Mouse (Mus musculus) midbrain, postnatal 0 days (tissue): Measurements from ENCODE around the gene Kcnma1. TPM values are rescaled to one million over a fixed set of nuclear protein-coding genes. Genes with fewer than 3 reads are reported as not detected.
A peak's percentile ranks its signal among the peaks of the same experiment; 100 is the strongest.

Experiments used
- ATAC-seq: fragments of 200-750 bp; cut with Nextera tagmentation; 2 replicates; pipeline ENCODE4 v1.8.0; 2017; ENCODE audit warnings: moderate number of reproducible peaks, mild to moderate bottlenecking, moderate TSS enrichment, moderate library complexity; ENCODE audit not compliant: low FRiP score
- DNase-seq: peaks from one replicate; pipeline ENCODE4 v3.0.0-alpha.2; 2015; ENCODE audit warnings: low spot score
- H3K27ac ChIP-seq: fragments of 300-500 bp; sonication (generic); 2 replicates; pipeline ENCODE4 v1.5.1; 2014; ENCODE audit warnings: low read depth, mild to moderate bottlenecking, low read length, mixed read lengths
- H3K27me3 ChIP-seq: fragments of 300-500 bp; sonication (generic); 2 replicates; pipeline ENCODE4 v1.6.1; 2014; ENCODE audit warnings: low read length, control low read depth, mixed read lengths; ENCODE audit not compliant: insufficient read depth
- H3K36me3 ChIP-seq: fragments of 300-500 bp; sonication (generic); 2 replicates; pipeline ENCODE4 v1.6.1; 2014; ENCODE audit warnings: low read length, control low read depth, mixed read lengths; ENCODE audit not compliant: insufficient read depth
- H3K4me1 ChIP-seq: fragments of 300-500 bp; sonication (generic); 2 replicates; pipeline ENCODE4 v1.6.1; 2014; ENCODE audit warnings: mild to moderate bottlenecking, control low read depth, antibody characterized with exemption, low read length, mixed read lengths; ENCODE audit not compliant: insufficient read depth
- H3K4me2 ChIP-seq: fragments of 300-500 bp; sonication (generic); 2 replicates; pipeline ENCODE4 v1.6.1; 2014; ENCODE audit warnings: low read depth, mild to moderate bottlenecking, low read length, mixed read lengths; ENCODE audit not compliant: poor library complexity, severe bottlenecking
- H3K4me3 ChIP-seq: fragments of 300-500 bp; sonication (generic); 2 replicates; pipeline ENCODE4 v1.5.1; 2014; ENCODE audit warnings: low read depth, mild to moderate bottlenecking, low read length, moderate library complexity
- H3K9ac ChIP-seq: fragments of 300-500 bp; sonication (generic); replicated peaks from 2 replicates; pipeline ENCODE4 v1.6.1; 2014; ENCODE audit warnings: mild to moderate bottlenecking, low read length, moderate library complexity, mixed read lengths; ENCODE audit not compliant: poor library complexity, severe bottlenecking
- H3K9me3 ChIP-seq: fragments of 300-500 bp; sonication (generic); 2 replicates; pipeline ENCODE4 v1.6.1; 2016; ENCODE audit warnings: low read length, control low read depth
- CTCF ChIP-seq: IDR thresholded peaks from 2 replicates; pipeline ENCODE4 v1.5.1; 2016; ENCODE audit warnings: antibody characterized with exemption, mild to moderate bottlenecking
- WGBS: fragments of 180-500 bp; shearing (Covaris S2); extraction: QIAGEN DNeasy Blood & Tissue Kit; methylation state at CpG from one replicate; pipeline ENCODE4 v1.1.7; 2014; 5-methylcytosine and 5-hydroxymethylcytosine counted together
- polyA plus RNA-seq: library from polyadenylated mRNA; unstranded; fragments of >200 nt; fragmentation: Nextera tagmentation; extraction: Ambion mirVana; gene quantifications from 2 replicates; pipeline ENCODE4 v1.2.1, GENCODE M21; 2015
- total RNA-seq: library from RNA; depleted of rRNA; stranded (reverse); fragments of >200 nt; gene quantifications from 2 replicates; pipeline ENCODE4 v1.2.3, GENCODE M21; 2014

Gene Kcnma1
- total and polyA plus RNA-seq, 2 experiments from 2014 or later, result 20.6 to 45.7 TPM

GRCm38 (mm10) chr14:23696341-23696740, 317.9 kb downstream of the Kcnma1 start:
- Histone ChIP-seq H3K27ac (no peak overlapping the region), H3K36me3 (no peaks in the 10 kb centered on the region; the same call in 1 of the 2 replicates), H3K4me1 (no peaks in the 10 kb centered on the region), H3K27me3 (no peaks in the 10 kb centered on the region), H3K4me3 (no peak overlapping the region), H3K4me2 (no peak overlapping the region), H3K9ac (no peak overlapping the region), H3K9me3 (no peaks in the 10 kb centered on the region)
- WGBS, result 87% methylated on average over 3 of the region's 3 CpGs
- ATAC-seq (no peak), DNase-seq (no peak)
- no peak for TF ChIP-seq CTCF

GRCm38 (mm10) chr14:23689681-23690080, 324.6 kb downstream of the Kcnma1 start:
- Histone ChIP-seq H3K4me3 (no peak overlapping the region), H3K9me3 (no peaks in the 10 kb centered on the region), H3K27ac (no peak overlapping the region), H3K27me3 (no peaks in the 10 kb centered on the region), H3K4me1 (no peaks in the 10 kb centered on the region), H3K4me2 (no peak overlapping the region), H3K9ac (no peak overlapping the region), H3K36me3 (no peaks in the 10 kb centered on the region; the same call in 1 of the 2 replicates)
- no peak for DNase-seq
- ATAC-seq, result no peak
- WGBS, result 70% methylated on average over 5 of the region's 5 CpGs
- no peak for TF ChIP-seq CTCF

- H3K36me3 ChIP-seq, result no peaks in the 10 kb centered on the region
- WGBS, result 44% methylated on average over 3 of the region's 3 CpGs
These were observed 325.8 kb downstream of the Kcnma1 start for GRCm38 (mm10) chr14:23688513-23688912.

GRCm38 (mm10) chr14:23684463-23685066, 329.7 kb downstream of the Kcnma1 start:
- Histone ChIP-seq H3K9me3 (no peaks in the 10 kb centered on the region), H3K9ac (no peak overlapping the region), H3K27ac (no peak overlapping the region), H3K27me3 (no peaks in the 10 kb centered on the region), H3K4me1 (no peaks in the 10 kb centered on the region), H3K4me2 (no peak overlapping the region), H3K4me3 (no peak overlapping the region), H3K36me3 (no peaks in the 10 kb centered on the region)
- WGBS, result 48% methylated on average over 3 of the region's 3 CpGs
- ATAC-seq (no peak), DNase-seq (peak; percentile 36)
- peak; percentile 66 for TF ChIP-seq CTCF

More at GRCm38 (mm10) chr14:23688513-23688912, 325.8 kb downstream of the Kcnma1 start:
- Histone ChIP-seq H3K9ac (no peak overlapping the region), H3K9me3 (no peaks in the 10 kb centered on the region), H3K27ac (no peak overlapping the region), H3K4me3 (no peak overlapping the region), H3K27me3 (no peaks in the 10 kb centered on the region), H3K4me2 (no peak overlapping the region), H3K4me1 (no peaks in the 10 kb centered on the region)
- ATAC-seq (no peak), DNase-seq (no peak)
- TF ChIP-seq CTCF, result no peak

GRCm38 (mm10) chr14:23682758-23683157, 331.5 kb downstream of the Kcnma1 start:
- ATAC-seq, result no peak
- Histone ChIP-seq H3K9ac (no peak overlapping the region), H3K4me3 (no peak overlapping the region), H3K36me3 (no peaks in the 10 kb centered on the region), H3K4me1 (no peaks in the 10 kb centered on the region), H3K27ac (no peak overlapping the region), H3K27me3 (no peaks in the 10 kb centered on the region), H3K4me2 (no peak overlapping the region), H3K9me3 (no peaks in the 10 kb centered on the region)
- 86% methylated on average over 4 of the region's 4 CpGs for WGBS
- no peak for DNase-seq
- no peak for TF ChIP-seq CTCF

GRCm38 (mm10) chr14:23679378-23679777, 334.9 kb downstream of the Kcnma1 start:
- Histone ChIP-seq H3K27ac (no peak overlapping the region), H3K9me3 (no peaks in the 10 kb centered on the region), H3K4me1 (no peaks in the 10 kb centered on the region), H3K9ac (no peak overlapping the region), H3K4me2 (no peak overlapping the region), H3K36me3 (no peaks in the 10 kb centered on the region), H3K4me3 (no peak overlapping the region), H3K27me3 (no peaks in the 10 kb centered on the region)
- TF ChIP-seq CTCF, result peak; percentile 51
- WGBS, result 69% methylated on average over 2 of the region's 2 CpGs
- no peak for ATAC-seq
- no peak for DNase-seq
